Mouse (Mus musculus) lung, postnatal 10 days (tissue): ENCODE results near the gene Efna1.

Experiments
- DNase-seq: peaks from one replicate; pipeline ENCODE4 v3.0.0; 2021

Gene Efna1

GRCm38 (mm10) chr3:89243609-89244008, 37.3 kb downstream of the Efna1 start:
- peak; percentile 84 for DNase-seq

GRCm38 (mm10) chr3:89242331-89242895, 38.5 kb downstream of the Efna1 start:
- peak; percentile 86 for DNase-seq

- no peak for DNase-seq
Observed at GRCm38 (mm10) chr3:89238494-89238893, 42.4 kb downstream of the Efna1 start.

GRCm38 (mm10) chr3:89237682-89238081, 43.3 kb downstream of the Efna1 start:
- peak; percentile 11 for DNase-seq

GRCm38 (mm10) chr3:89236516-89236915, 44.4 kb downstream of the Efna1 start:
- no peak for DNase-seq

- DNase-seq, result peak; percentile 66
Observed at GRCm38 (mm10) chr3:89233562-89234110, 47.3 kb downstream of the Efna1 start.

GRCm38 (mm10) chr3:89232614-89233013, 48.3 kb downstream of the Efna1 start:
- DNase-seq, result peak; percentile 70

GRCm38 (mm10) chr3:89231772-89232275, 49.1 kb downstream of the Efna1 start:
- DNase-seq, result no peak

- DNase-seq, result no peak
Observed at GRCm38 (mm10) chr3:89231345-89231744, 49.6 kb downstream of the Efna1 start.

- no peak for DNase-seq
Observed at GRCm38 (mm10) chr3:89230561-89230960, 50.4 kb downstream of the Efna1 start.

- DNase-seq, result no peak
Observed at GRCm38 (mm10) chr3:89229276-89229675, 51.7 kb downstream of the Efna1 start.

- DNase-seq, result peak; percentile 66
Observed at GRCm38 (mm10) chr3:89228836-89229235, 52.1 kb downstream of the Efna1 start, which contains the start of gene Muc1. Gene Muc1 (plus strand): TSS chr3:89229057.

GRCm38 (mm10) chr3:89228180-89228549, 52.8 kb downstream of the Efna1 start:
- peak; percentile 93 for DNase-seq

GRCm38 (mm10) chr3:89227307-89228179, 53.4 kb downstream of the Efna1 start:
- peak; percentile 95 for DNase-seq

GRCm38 (mm10) chr3:89226900-89227299, 54.0 kb downstream of the Efna1 start, which contains the start of gene Mtx1:
Gene Mtx1 (minus strand): TSS chr3:89227088.
- no peak for DNase-seq

GRCm38 (mm10) chr3:89226361-89226760, 54.6 kb downstream of the Efna1 start:
- DNase-seq, result no peak

- DNase-seq, result no peak
Observed at GRCm38 (mm10) chr3:89225918-89226317, 55.0 kb downstream of the Efna1 start.

- DNase-seq, result no peak
Observed at GRCm38 (mm10) chr3:89225321-89225815, 55.6 kb downstream of the Efna1 start.

- DNase-seq, result no peak
Observed at GRCm38 (mm10) chr3:89224796-89225195, 56.1 kb downstream of the Efna1 start.
